Mouse (Mus musculus) hindbrain, embryonic 13.5 days (tissue): ENCODE results near the gene Cs. TPM values are rescaled to one million over a fixed set of nuclear protein-coding genes. Genes with fewer than 3 reads are reported as not detected.
A peak's percentile ranks its signal among the peaks of the same experiment; 100 is the strongest.

Experiments used
- ATAC-seq: fragments of 200-750 bp; cut with Nextera tagmentation; 2 replicates; pipeline ENCODE4 v1.8.0; 2017; ENCODE audit warnings: moderate TSS enrichment; ENCODE audit not compliant: low FRiP score
- H3K27ac ChIP-seq: fragments of 300-500 bp; sonication (generic); 2 replicates; pipeline ENCODE4 v1.5.1; 2015; ENCODE audit warnings: inconsistent platforms, mild to moderate bottlenecking, moderate library complexity
- H3K27me3 ChIP-seq: fragments of 300-500 bp; sonication (generic); 2 replicates; pipeline ENCODE4 v1.6.1; 2015; ENCODE audit warnings: mild to moderate bottlenecking, inconsistent platforms
- H3K36me3 ChIP-seq: fragments of 300-500 bp; sonication (generic); 2 replicates; pipeline ENCODE4 v1.6.1; 2015; ENCODE audit warnings: mild to moderate bottlenecking, inconsistent platforms
- H3K4me1 ChIP-seq: fragments of 300-500 bp; sonication (generic); replicated peaks from 2 replicates; pipeline ENCODE4 v1.6.1; 2015; ENCODE audit warnings: inconsistent platforms
- H3K4me2 ChIP-seq: fragments of 300-500 bp; sonication (generic); 2 replicates; pipeline ENCODE4 v1.6.1; 2015; ENCODE audit warnings: inconsistent platforms, mild to moderate bottlenecking, moderate library complexity
- H3K4me3 ChIP-seq: fragments of 300-500 bp; sonication (generic); 2 replicates; pipeline ENCODE4 v1.5.1; 2015; ENCODE audit warnings: mild to moderate bottlenecking, inconsistent platforms
- H3K9ac ChIP-seq: fragments of 300-500 bp; sonication (generic); 2 replicates; pipeline ENCODE4 v1.6.1; 2015; ENCODE audit warnings: mild to moderate bottlenecking, inconsistent platforms
- H3K9me3 ChIP-seq: fragments of 300-500 bp; sonication (generic); 2 replicates; pipeline ENCODE4 v1.6.1; 2016; ENCODE audit warnings: inconsistent platforms
- WGBS: fragments of 180-500 bp; shearing (Covaris S2); methylation state at CpG from one replicate; pipeline ENCODE4 v1.1.7; 2015; 5-methylcytosine and 5-hydroxymethylcytosine counted together
- polyA plus RNA-seq: library from polyadenylated mRNA; unstranded; fragments of >200 nt; fragmentation: Nextera tagmentation; extraction: Ambion mirVana; gene quantifications from 2 replicates; pipeline ENCODE4 v1.2.1, GENCODE M21; 2015

The Cs gene
- polyA plus RNA-seq, 1 experiment from 2014 or later: 232 TPM

DNA sequence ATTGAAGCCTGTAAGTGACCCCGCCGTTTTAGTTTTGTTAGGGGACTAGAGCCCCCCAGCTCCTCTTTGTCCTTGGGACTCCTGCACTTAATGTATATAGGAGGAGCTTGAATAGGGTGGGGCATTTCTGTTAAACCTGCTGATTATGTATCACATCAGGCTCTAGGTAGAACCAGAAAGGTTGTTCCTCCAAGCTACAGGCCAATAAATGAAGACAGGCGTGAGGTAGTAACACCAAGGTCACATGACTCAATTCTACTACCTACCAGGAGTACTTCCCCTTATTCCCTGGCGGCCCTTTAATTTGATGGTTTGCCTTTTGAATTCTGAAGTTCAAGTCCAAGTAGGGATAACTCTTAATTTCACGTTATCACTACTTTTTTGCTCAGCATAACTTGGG lies 881 bp downstream of the Cs start:
- no peaks in the 10 kb centered on the region for H3K36me3 ChIP-seq
- 28% methylated on average over 5 of the region's 5 CpGs for WGBS
- no peak for ATAC-seq
- H3K9ac ChIP-seq: peak overlapping the region; percentile 99
- H3K4me1 ChIP-seq: peaks cover 22% of the 10 kb centered on the region
- H3K4me3 ChIP-seq: peak overlapping the region; percentile 99
- peak overlapping the region; percentile 88 for H3K4me2 ChIP-seq
- H3K27me3 ChIP-seq: no peaks in the 10 kb centered on the region
- H3K9me3 ChIP-seq: no peaks in the 10 kb centered on the region
- H3K27ac ChIP-seq: peak overlapping the region; percentile 95

DNA sequence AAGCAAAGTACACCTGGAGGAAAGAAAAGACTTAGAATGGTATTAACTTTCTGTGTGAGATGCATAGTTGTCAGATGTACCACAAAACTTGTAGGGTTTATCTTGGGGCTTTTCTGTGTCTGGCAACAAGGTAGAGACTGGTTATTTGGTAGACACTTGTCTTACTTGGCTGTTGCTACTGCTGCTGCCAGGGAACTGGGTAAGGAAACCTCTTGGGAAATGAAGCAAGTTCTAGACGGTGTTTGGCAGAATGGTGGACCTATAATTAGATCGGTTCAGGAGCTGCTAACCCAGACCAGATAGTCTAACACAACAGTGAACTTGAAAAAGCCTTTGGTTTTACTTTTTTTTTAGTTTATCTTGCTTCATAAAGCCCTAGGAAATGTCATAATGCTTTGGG lies 1.4 kb downstream of the Cs start:
- Histone ChIP-seq H3K4me1 (peaks cover 22% of the 10 kb centered on the region), H3K27ac (no peak overlapping the region), H3K36me3 (no peaks in the 10 kb centered on the region), H3K9ac (peak overlapping the region; percentile 99; the same call in 1 of the 2 replicates), H3K9me3 (no peaks in the 10 kb centered on the region), H3K4me2 (peak overlapping the region; percentile 88), H3K27me3 (no peaks in the 10 kb centered on the region), H3K4me3 (peak overlapping the region; percentile 99)
- 81% methylated on average over 2 of the region's 2 CpGs for WGBS
- ATAC-seq: no peak

DNA sequence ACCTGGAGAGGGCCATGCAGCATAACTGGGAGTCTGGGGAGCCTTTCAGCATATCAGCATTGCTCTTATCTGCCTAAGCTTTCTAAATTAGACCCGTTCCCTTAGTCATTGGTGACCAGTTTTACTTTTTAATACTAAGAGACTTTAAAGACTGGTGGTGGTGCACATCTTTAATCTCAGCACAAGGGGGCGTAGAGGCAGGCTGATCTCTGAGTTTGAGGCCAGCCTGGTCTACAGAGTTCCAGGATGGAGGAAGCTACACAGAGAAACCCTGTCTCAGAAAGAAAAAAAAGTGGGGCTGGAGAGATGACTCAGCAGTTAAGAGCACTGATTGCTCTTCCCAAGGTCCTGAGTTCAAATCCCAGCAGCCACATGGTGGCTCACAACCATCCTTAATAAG lies 2.7 kb downstream of the Cs start:
- 90% methylated on average over 2 of the region's 2 CpGs for WGBS
- ATAC-seq: no peak
- H3K4me2 ChIP-seq: no peak overlapping the region
- H3K9ac ChIP-seq: no peak overlapping the region
- H3K27ac ChIP-seq: no peak overlapping the region
- H3K27me3 ChIP-seq: no peaks in the 10 kb centered on the region
- H3K4me1 ChIP-seq: peaks cover 30% of the 10 kb centered on the region
- H3K4me3 ChIP-seq: no peak overlapping the region
- no peaks in the 10 kb centered on the region for H3K9me3 ChIP-seq
- no peaks in the 10 kb centered on the region for H3K36me3 ChIP-seq

DNA sequence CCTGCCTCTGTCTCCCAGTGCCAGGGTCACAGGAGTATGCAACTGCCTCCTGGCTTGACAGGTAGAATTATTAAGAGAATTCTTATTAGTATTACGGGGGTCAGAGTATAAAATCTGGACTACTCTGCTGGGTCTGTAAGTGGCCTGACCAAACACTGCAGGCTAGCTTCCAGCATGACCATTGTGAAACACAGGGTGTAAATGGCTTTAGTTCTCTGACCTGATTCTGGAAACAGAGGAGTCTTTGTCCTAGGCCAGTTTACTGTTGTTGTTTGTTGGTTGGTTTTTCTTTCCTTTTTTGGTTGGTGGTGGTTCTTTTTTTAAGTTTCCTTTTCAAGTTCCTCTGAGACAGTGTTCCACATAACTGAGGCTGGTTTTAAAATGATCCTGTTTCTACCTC lies 5.9 kb downstream of the Cs start:
- Histone ChIP-seq H3K27ac (no peak overlapping the region), H3K9me3 (no peaks in the 10 kb centered on the region), H3K4me3 (no peak overlapping the region), H3K9ac (no peak overlapping the region), H3K36me3 (no peaks in the 10 kb centered on the region), H3K4me1 (peaks cover 22% of the 10 kb centered on the region), H3K27me3 (no peaks in the 10 kb centered on the region), H3K4me2 (no peak overlapping the region)
- ATAC-seq: no peak
- 95% methylated on average over 1 of the region's 1 CpGs for WGBS

DNA sequence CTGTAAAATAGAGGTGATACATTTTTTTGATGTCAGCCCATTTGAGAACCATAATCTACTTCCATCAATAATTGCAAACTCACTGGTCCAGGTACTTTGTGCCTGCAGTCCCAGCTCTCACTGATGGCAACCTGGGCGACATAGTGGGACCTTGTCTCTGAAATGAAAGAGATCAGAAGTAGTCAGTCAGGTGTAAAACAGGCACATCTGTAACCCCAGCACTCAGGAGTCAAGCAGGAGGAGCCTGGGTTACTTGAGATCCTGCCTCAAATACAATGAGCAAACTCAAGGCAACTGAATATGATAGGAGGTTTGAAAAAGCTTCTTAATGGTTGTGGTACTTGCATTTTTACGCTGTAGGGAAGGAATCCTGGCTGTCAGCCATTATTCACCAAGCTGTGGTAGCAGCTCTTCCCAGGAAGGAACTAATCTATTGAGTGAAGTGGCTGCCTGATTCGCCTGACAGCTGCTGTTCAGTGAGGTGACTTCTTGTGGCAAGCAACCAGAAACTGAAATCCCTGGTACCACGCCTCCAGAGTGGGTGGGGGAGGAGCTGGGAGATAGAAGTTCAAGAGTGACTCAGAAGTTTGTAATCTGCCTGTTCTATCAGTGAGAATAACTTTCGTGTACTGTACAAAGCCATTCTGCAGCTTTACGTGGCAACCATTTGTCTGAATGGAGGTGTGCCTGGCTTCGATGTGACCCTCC lies 7.2 kb downstream of the Cs start:
- Histone ChIP-seq H3K27ac (peak overlapping the region; percentile 58), H3K9ac (no peak overlapping the region), H3K4me2 (no peak overlapping the region), H3K4me3 (no peak overlapping the region), H3K9me3 (no peaks in the 10 kb centered on the region), H3K36me3 (no peaks in the 10 kb centered on the region), H3K4me1 (peaks cover 10% of the 10 kb centered on the region), H3K27me3 (no peaks in the 10 kb centered on the region)
- ATAC-seq: no peak
- WGBS: 67% methylated on average over 7 of the region's 7 CpGs

DNA sequence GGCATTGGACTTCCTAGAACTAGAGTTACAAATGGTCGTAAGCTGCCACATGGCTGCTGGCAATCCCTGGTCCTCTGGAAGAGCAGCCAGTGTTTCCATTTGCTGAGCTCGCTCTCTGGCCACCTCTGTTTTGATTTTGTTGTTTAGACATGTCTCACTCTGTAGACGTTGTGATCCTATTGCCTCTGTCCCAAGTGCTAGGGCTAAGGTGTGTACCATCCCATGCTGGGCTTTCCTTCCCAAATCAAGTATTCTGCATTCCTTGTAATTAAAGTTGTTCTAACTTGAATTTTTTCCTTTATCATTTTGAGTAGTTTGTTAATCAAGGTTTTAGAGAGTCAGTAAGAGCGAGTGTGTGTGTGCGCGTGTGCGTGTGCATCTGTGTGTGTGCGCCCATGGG lies 10.0 kb downstream of the Cs start:
- H3K27me3 ChIP-seq: no peaks in the 10 kb centered on the region
- no peak for ATAC-seq
- no peaks in the 10 kb centered on the region for H3K9me3 ChIP-seq
- no peak overlapping the region for H3K4me3 ChIP-seq
- peaks cover 8% of the 10 kb centered on the region for H3K4me1 ChIP-seq
- 95% methylated on average over 8 of the region's 8 CpGs for WGBS
- no peak overlapping the region for H3K4me2 ChIP-seq
- no peak overlapping the region for H3K27ac ChIP-seq
- H3K9ac ChIP-seq: no peak overlapping the region
- H3K36me3 ChIP-seq: peaks cover 27% of the 10 kb centered on the region

DNA sequence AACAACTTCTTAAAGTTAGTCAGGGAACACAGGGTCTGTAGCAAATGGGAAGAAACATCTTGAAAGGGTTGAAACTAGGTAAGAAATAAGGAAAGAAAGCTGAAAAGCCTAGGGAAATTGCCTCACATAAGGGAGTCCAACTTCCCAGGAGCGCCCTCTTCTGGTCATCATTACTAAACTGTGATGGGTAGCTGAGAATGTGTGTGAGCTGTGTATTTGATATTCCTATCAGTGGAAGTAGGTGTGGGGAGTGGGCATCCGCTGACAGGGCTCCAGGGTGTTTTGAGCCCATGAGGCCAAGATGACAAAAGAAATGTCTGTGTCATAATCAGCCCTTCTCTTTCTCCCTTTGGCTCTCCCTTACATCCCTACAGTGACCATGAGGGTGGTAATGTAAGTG lies 21.3 kb downstream of the Cs start:
- no peak for ATAC-seq
- 56% methylated on average over 2 of the region's 2 CpGs for WGBS
- H3K4me3 ChIP-seq: no peak overlapping the region
- no peaks in the 10 kb centered on the region for H3K4me1 ChIP-seq
- no peaks in the 10 kb centered on the region for H3K27me3 ChIP-seq
- peaks cover 83% of the 10 kb centered on the region for H3K36me3 ChIP-seq
- no peaks in the 10 kb centered on the region for H3K9me3 ChIP-seq
- H3K27ac ChIP-seq: no peak overlapping the region
- no peak overlapping the region for H3K9ac ChIP-seq
- H3K4me2 ChIP-seq: no peak overlapping the region

DNA sequence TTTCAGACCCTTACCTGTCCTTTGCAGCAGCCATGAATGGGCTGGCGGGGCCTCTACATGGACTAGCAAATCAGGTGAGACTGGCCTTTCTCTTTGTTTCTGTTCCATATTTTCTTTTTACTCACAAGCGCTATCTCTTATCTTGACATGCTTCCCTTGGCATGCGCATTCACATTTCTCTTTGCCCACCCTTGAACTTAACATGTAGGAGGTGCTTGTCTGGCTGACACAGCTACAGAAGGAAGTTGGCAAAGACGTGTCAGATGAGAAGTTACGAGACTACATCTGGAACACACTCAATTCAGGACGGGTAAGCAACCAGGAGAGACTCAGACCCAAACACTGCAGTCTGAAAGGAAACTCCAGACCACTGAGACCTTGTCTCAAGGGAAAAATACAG lies 21.7 kb downstream of the Cs start:
- H3K9ac ChIP-seq: no peak overlapping the region
- H3K4me1 ChIP-seq: no peaks in the 10 kb centered on the region
- H3K36me3 ChIP-seq: peaks cover 83% of the 10 kb centered on the region
- H3K4me3 ChIP-seq: no peak overlapping the region
- H3K27me3 ChIP-seq: no peaks in the 10 kb centered on the region
- H3K9me3 ChIP-seq: no peaks in the 10 kb centered on the region
- H3K27ac ChIP-seq: no peak overlapping the region
- H3K4me2 ChIP-seq: no peak overlapping the region
- ATAC-seq: no peak
- 94% methylated on average over 6 of the region's 6 CpGs for WGBS

DNA sequence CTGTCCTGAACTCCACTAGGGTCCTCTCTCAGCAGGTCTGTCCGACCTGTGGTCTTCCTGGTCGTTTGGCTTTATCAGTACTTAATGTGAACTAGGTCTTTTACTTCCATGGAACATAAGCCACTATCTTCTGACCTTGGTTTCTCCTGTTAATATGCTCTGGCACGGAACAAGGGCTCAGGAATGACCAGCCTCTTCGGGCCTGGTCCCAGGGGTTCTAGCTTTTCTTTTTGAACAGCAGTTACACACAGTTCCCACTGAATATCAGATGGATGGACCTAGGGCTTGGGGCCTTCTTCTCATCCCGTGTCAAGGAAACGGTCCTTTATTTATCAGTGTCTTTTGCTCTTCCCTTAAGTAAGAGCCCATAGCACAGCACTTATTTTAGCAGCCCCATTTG lies 24.3 kb downstream of the Cs start:
- Histone ChIP-seq H3K9me3 (no peaks in the 10 kb centered on the region), H3K9ac (no peak overlapping the region), H3K27ac (no peak overlapping the region), H3K4me1 (peaks cover 5% of the 10 kb centered on the region), H3K36me3 (peaks cover 82% of the 10 kb centered on the region), H3K4me2 (no peak overlapping the region), H3K27me3 (no peaks in the 10 kb centered on the region), H3K4me3 (no peak overlapping the region)
- ATAC-seq: no peak
- WGBS: 95% methylated on average over 6 of the region's 6 CpGs

DNA sequence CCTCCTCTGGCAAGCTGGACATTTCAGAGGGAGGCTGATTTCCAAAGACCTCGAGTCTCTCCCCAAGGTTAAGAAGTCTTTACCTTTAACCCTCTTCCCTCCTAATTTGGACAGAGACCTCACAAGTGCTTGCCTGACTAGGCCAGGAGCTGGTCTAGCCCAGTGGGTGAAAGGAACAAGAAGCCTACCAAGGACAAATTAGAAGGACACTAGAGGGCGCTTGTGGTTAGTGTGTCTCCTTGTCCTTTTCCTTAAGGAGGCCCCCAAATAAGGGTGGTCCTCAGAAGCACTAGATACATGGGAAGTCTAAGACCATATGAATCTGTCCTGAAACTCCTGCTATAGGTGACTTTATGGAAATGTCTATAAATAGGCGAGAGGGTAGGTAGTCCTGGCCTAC lies 25.0 kb downstream of the Cs start:
- no peak overlapping the region for H3K27ac ChIP-seq
- no peaks in the 10 kb centered on the region for H3K9me3 ChIP-seq
- peaks cover 82% of the 10 kb centered on the region for H3K36me3 ChIP-seq
- no peaks in the 10 kb centered on the region for H3K27me3 ChIP-seq
- no peak overlapping the region for H3K9ac ChIP-seq
- no peak overlapping the region for H3K4me3 ChIP-seq
- no peak for ATAC-seq
- H3K4me2 ChIP-seq: no peak overlapping the region
- 52% methylated on average over 3 of the region's 3 CpGs for WGBS
- H3K4me1 ChIP-seq: peaks cover 13% of the 10 kb centered on the region

DNA sequence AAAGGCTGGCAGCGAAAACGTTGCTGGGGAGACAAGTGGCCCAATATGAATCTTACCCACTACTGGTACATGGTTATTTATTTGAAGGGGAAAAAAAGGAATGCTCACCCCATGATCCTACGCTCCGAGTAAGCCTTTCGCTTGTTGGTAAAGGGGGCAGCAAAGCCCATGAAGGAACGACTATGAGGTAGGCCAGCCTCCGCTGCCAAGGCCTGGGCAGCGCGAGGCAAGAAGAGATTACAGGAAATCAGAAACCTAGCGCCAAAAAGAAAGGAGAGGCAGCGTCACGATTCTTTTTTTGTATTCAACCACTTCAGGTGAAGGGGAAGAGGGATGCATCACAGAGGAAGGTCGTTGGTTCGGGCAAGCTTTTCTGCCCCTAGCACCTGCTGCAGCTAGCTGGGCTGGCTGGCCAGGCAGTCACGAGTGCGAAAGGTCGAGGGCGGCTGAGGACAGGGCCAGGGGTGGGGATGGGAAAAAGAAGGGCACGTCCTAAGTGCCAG lies 30.4 kb downstream of the Cs start:
- peak overlapping the region; percentile 86 for H3K9ac ChIP-seq
- no peaks in the 10 kb centered on the region for H3K27me3 ChIP-seq
- no peaks in the 10 kb centered on the region for H3K9me3 ChIP-seq
- WGBS: 15% methylated on average over 19 of the region's 19 CpGs
- H3K4me3 ChIP-seq: peak overlapping the region; percentile 66
- H3K27ac ChIP-seq: peak overlapping the region; percentile 98
- H3K4me2 ChIP-seq: peak overlapping the region; percentile 93
- H3K36me3 ChIP-seq: peaks cover 28% of the 10 kb centered on the region
- ATAC-seq: no peak
- H3K4me1 ChIP-seq: peaks cover 26% of the 10 kb centered on the region

DNA sequence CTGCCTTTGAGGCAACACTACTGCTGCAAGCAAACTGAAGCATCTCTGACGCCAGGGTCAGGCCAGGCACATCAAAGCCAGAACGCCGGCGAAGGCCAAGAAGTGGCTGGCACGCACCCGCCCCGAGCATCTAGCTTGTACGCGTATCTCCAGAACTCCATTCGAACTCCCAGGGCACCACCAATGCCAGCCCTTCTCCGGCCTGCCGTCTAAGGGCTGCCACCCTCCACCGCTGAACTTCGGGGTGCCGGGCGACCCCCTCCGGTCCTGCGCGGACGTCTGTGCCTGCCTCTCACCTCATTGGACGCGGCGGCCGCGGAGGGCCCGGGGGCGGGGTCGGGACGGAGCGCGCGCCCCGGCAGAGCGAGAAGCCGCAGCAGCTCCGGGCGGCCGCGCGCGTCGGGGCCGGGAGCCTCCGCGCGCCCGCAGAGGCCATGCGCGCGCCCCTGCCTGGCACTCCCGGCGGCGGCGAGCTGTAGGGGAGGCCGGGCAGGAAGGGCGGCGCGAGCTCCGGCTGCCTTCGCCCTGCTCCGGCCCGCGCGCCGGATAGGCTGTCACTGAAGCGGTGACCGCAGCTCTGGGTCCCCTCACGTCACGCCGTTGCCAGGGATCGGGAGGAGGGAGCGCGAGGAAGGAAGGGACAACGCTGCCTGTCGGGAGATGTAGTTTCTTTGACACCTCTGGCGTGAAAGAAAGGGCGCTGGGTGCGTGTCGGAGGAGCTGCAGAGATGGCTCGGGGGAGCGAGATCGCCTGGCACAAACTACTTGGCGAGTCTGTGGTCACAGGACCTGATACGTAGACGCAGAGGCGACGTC lies 31.1 kb downstream of the Cs start, which contains the start of gene Coq10a:
TSS of gene Coq10a (minus strand) at position 596 of the 816 bp plus-strand sequence.
- peak; percentile 95 for ATAC-seq
- under 1% methylated on average over 83 of the region's 87 CpGs for WGBS
- Histone ChIP-seq H3K9me3 (no peaks in the 10 kb centered on the region), H3K4me3 (peak within 1 kb of the TSS; percentile 66), H3K27me3 (no peaks in the 10 kb centered on the region), H3K27ac (peak within 1 kb of the TSS; percentile 98), H3K9ac (peak within 1 kb of the TSS; percentile 86), H3K36me3 (peaks cover 21% of the 10 kb centered on the region), H3K4me2 (peak within 1 kb of the TSS; percentile 93), H3K4me1 (peaks cover 26% of the 10 kb centered on the region)
